Mouse (Mus musculus): Measurements from ENCODE around the gene Col8a2. TPM values are rescaled to one million over a fixed set of nuclear protein-coding genes. Genes with fewer than 3 reads are reported as not detected.

Col8a2 gene
- polyA plus RNA-seq, 1 experiment from 2014 or later: 7.4 TPM

GRCm38 (mm10) chr4:126256967-126257881 is 29.4 kb upstream of the Col8a2 start:
- H3K4me3 ChIP-seq (ENCODE audit: low read depth, low read length): peak overlapping the region; percentile 98
- no peak for ATAC-seq (ENCODE audit: insufficient read depth, low FRiP score, low TSS enrichment)
- H3K9ac ChIP-seq (ENCODE audit: low read length): peak overlapping the region; percentile 97
- H3K27me3 ChIP-seq (ENCODE audit: control insufficient read depth, insufficient read depth, low read length): no peaks in the 10 kb centered on the region
- H3K27ac ChIP-seq (ENCODE audit: low read depth, low read length): peak overlapping the region; percentile 96
- DNase-seq (ENCODE audit: low spot score): peak; percentile 58
- peaks cover 61% of the 10 kb centered on the region for H3K4me1 ChIP-seq (ENCODE audit: control insufficient read depth, insufficient read depth, low read length)
- WGBS: 5% methylated on average over 26 of the region's 26 CpGs
- no peaks in the 10 kb centered on the region for H3K36me3 ChIP-seq (ENCODE audit: control insufficient read depth, insufficient read depth, low read length)
- peak overlapping the region; percentile 96 for H3K4me2 ChIP-seq (ENCODE audit: low read depth)
- no peaks in the 10 kb centered on the region for H3K9me3 ChIP-seq (ENCODE audit: control insufficient read depth, low read length)

- peak overlapping the region; percentile 79 for H3K27ac ChIP-seq (ENCODE audit: low read depth, low read length)
- peaks cover 49% of the 10 kb centered on the region for H3K4me1 ChIP-seq (ENCODE audit: control insufficient read depth, insufficient read depth, low read length)
- DNase-seq (ENCODE audit: low spot score) (no peak), ATAC-seq (ENCODE audit: insufficient read depth, low FRiP score, low TSS enrichment) (no peak)
- H3K4me2 ChIP-seq (ENCODE audit: low read depth): peak overlapping the region; percentile 10; the same call in 1 of the 2 replicates
- no peaks in the 10 kb centered on the region for H3K36me3 ChIP-seq (ENCODE audit: control insufficient read depth, insufficient read depth, low read length)
- 20% methylated on average over 3 of the region's 3 CpGs for WGBS
- H3K27me3 ChIP-seq (ENCODE audit: control insufficient read depth, insufficient read depth, low read length): no peaks in the 10 kb centered on the region
- H3K9me3 ChIP-seq (ENCODE audit: control insufficient read depth, low read length): no peaks in the 10 kb centered on the region
- no peak overlapping the region for H3K4me3 ChIP-seq (ENCODE audit: low read depth, low read length)
- H3K9ac ChIP-seq (ENCODE audit: low read length): no peak overlapping the region; the same call in 1 of the 2 replicates
These were observed 27.5 kb upstream of the Col8a2 start for GRCm38 (mm10) chr4:126259063-126259462.

GRCm38 (mm10) chr4:126259523-126260160 is 27.0 kb upstream of the Col8a2 start:
- Histone ChIP-seq H3K27ac (ENCODE audit: low read depth, low read length) (peak overlapping the region; percentile 79), H3K9ac (ENCODE audit: low read length) (peak overlapping the region; percentile 9; the same call in 1 of the 2 replicates), H3K4me1 (ENCODE audit: control insufficient read depth, insufficient read depth, low read length) (peaks cover 43% of the 10 kb centered on the region), H3K36me3 (ENCODE audit: control insufficient read depth, insufficient read depth, low read length) (no peaks in the 10 kb centered on the region), H3K27me3 (ENCODE audit: control insufficient read depth, insufficient read depth, low read length) (no peaks in the 10 kb centered on the region), H3K9me3 (ENCODE audit: control insufficient read depth, low read length) (no peaks in the 10 kb centered on the region), H3K4me3 (ENCODE audit: low read depth, low read length) (peak overlapping the region; percentile 6; the same call in 1 of the 2 replicates), H3K4me2 (ENCODE audit: low read depth) (peak overlapping the region; percentile 10)
- peak; percentile 78 for DNase-seq (ENCODE audit: low spot score)
- under 1% methylated on average over 15 of the region's 15 CpGs for WGBS
- no peak for ATAC-seq (ENCODE audit: insufficient read depth, low FRiP score, low TSS enrichment)

DNA sequence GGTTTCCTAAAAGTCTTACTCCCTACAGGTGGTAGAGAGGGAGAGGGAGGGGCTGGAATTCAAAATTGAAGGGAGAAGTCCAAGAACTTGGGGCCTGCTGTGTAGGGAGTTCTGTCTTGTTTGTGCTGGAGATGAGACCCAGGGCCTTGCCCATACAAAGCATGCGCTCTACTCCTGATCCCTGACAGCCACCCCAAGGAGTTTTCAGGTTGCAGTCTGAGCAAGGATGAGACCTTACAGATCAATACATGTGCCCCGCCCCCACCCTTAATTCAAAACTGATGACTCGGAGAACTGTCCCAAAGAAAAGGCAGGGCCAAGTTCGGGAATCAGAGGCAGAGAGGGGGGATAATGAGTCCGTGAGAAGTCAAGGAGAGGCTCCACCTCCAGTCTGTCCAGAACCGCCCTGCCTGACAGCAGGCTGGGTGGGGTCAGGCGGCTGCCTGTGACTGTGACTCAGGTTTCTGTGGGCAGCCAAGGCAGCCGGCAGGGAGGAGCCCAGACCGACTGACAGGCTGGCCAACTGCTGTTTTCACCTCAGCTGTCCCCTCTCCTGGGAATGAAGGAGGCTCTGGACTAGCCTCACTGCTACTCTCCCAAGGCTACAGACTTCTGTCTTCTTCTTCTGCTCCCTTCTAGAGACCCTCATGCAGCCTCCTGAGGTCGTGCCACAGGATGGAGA is 25.9 kb upstream of the Col8a2 start:
- peak overlapping the region; percentile 79 for H3K27ac ChIP-seq (ENCODE audit: low read depth, low read length)
- H3K4me3 ChIP-seq (ENCODE audit: low read depth, low read length): no peak overlapping the region
- H3K9me3 ChIP-seq (ENCODE audit: control insufficient read depth, low read length): no peaks in the 10 kb centered on the region
- peak overlapping the region; percentile 10 for H3K4me2 ChIP-seq (ENCODE audit: low read depth)
- H3K27me3 ChIP-seq (ENCODE audit: control insufficient read depth, insufficient read depth, low read length): no peaks in the 10 kb centered on the region
- peak; percentile 66 for DNase-seq (ENCODE audit: low spot score)
- ATAC-seq (ENCODE audit: insufficient read depth, low FRiP score, low TSS enrichment): no peak
- peak overlapping the region; percentile 41 for H3K9ac ChIP-seq (ENCODE audit: low read length)
- WGBS: 8% methylated on average over 10 of the region's 10 CpGs
- peaks cover 43% of the 10 kb centered on the region for H3K4me1 ChIP-seq (ENCODE audit: control insufficient read depth, insufficient read depth, low read length)
- no peaks in the 10 kb centered on the region; the same call in 1 of the 2 replicates for H3K36me3 ChIP-seq (ENCODE audit: control insufficient read depth, insufficient read depth, low read length)

GRCm38 (mm10) chr4:126261266-126261665 is 25.3 kb upstream of the Col8a2 start:
- no peaks in the 10 kb centered on the region for H3K27me3 ChIP-seq (ENCODE audit: control insufficient read depth, insufficient read depth, low read length)
- H3K9me3 ChIP-seq (ENCODE audit: control insufficient read depth, low read length): no peaks in the 10 kb centered on the region
- peak overlapping the region; percentile 79 for H3K27ac ChIP-seq (ENCODE audit: low read depth, low read length)
- DNase-seq (ENCODE audit: low spot score) (no peak), ATAC-seq (ENCODE audit: insufficient read depth, low FRiP score, low TSS enrichment) (no peak)
- no peaks in the 10 kb centered on the region; the same call in 1 of the 2 replicates for H3K36me3 ChIP-seq (ENCODE audit: control insufficient read depth, insufficient read depth, low read length)
- H3K4me3 ChIP-seq (ENCODE audit: low read depth, low read length): no peak overlapping the region
- peak overlapping the region; percentile 10 for H3K4me2 ChIP-seq (ENCODE audit: low read depth)
- 77% methylated on average over 6 of the region's 6 CpGs for WGBS
- H3K9ac ChIP-seq (ENCODE audit: low read length): 0 out of 2 replicates have a peak overlapping the region, but pooled peaks have one; percentile 41
- peaks cover 43% of the 10 kb centered on the region for H3K4me1 ChIP-seq (ENCODE audit: control insufficient read depth, insufficient read depth, low read length)

DNA sequence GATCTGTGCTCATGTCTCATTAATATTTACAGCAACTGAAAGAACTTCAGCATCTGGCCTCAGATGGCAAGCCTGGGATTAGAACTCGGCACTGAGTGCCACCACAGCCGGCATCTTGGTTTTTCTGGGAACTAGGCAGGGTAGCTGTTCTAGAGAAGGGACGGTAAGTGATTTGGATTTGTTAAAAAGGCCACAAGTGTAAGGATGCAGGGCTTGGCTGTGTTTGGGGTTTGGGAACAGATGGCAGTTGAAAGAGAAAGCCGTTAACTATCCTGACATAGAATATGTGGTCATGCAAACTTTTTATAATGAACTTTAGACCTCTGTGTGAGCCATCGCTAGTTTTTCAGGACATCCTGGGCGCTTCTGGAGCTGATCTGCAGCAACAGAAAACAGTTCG is 24.9 kb upstream of the Col8a2 start:
- Histone ChIP-seq H3K4me2 (ENCODE audit: low read depth) (no peak overlapping the region; the same call in 1 of the 2 replicates), H3K9ac (ENCODE audit: low read length) (0 out of 2 replicates have a peak overlapping the region, but pooled peaks have one; percentile 15), H3K36me3 (ENCODE audit: control insufficient read depth, insufficient read depth, low read length) (no peaks in the 10 kb centered on the region; the same call in 1 of the 2 replicates), H3K9me3 (ENCODE audit: control insufficient read depth, low read length) (no peaks in the 10 kb centered on the region), H3K27me3 (ENCODE audit: control insufficient read depth, insufficient read depth, low read length) (no peaks in the 10 kb centered on the region), H3K27ac (ENCODE audit: low read depth, low read length) (no peak overlapping the region), H3K4me3 (ENCODE audit: low read depth, low read length) (no peak overlapping the region), H3K4me1 (ENCODE audit: control insufficient read depth, insufficient read depth, low read length) (peaks cover 43% of the 10 kb centered on the region)
- ATAC-seq (ENCODE audit: insufficient read depth, low FRiP score, low TSS enrichment): no peak
- WGBS: 54% methylated on average over 7 of the region's 7 CpGs
- DNase-seq (ENCODE audit: low spot score): no peak

- peak within 1 kb of the TSS; percentile 79 for H3K27ac ChIP-seq (ENCODE audit: low read depth, low read length)
- H3K9me3 ChIP-seq (ENCODE audit: control insufficient read depth, low read length): no peaks in the 10 kb centered on the region
- H3K4me2 ChIP-seq (ENCODE audit: low read depth): peak within 1 kb of the TSS; percentile 72
- DNase-seq (ENCODE audit: low spot score) (peak; percentile 98), ATAC-seq (ENCODE audit: insufficient read depth, low FRiP score, low TSS enrichment) (peak; percentile 91)
- peak within 1 kb of the TSS; percentile 65 for H3K4me3 ChIP-seq (ENCODE audit: low read depth, low read length)
- under 1% methylated on average over 46 of the region's 46 CpGs for WGBS
- no peaks in the 10 kb centered on the region; the same call in 1 of the 2 replicates for H3K36me3 ChIP-seq (ENCODE audit: control insufficient read depth, insufficient read depth, low read length)
- peaks cover 39% of the 10 kb centered on the region for H3K4me1 ChIP-seq (ENCODE audit: control insufficient read depth, insufficient read depth, low read length)
- H3K27me3 ChIP-seq (ENCODE audit: control insufficient read depth, insufficient read depth, low read length): no peaks in the 10 kb centered on the region
- peak within 1 kb of the TSS; percentile 67 for H3K9ac ChIP-seq (ENCODE audit: low read length)
These were observed 24.3 kb upstream of the Col8a2 start, which contains the start of gene Trappc3 for GRCm38 (mm10) chr4:126262119-126262807. Gene Trappc3, plus strand, starts transcription at chr4:126262325.

GRCm38 (mm10) chr4:126269292-126269691 is 17.3 kb upstream of the Col8a2 start:
- H3K9me3 ChIP-seq (ENCODE audit: control insufficient read depth, low read length): no peaks in the 10 kb centered on the region
- no peak overlapping the region for H3K27ac ChIP-seq (ENCODE audit: low read depth, low read length)
- H3K9ac ChIP-seq (ENCODE audit: low read length): no peak overlapping the region
- WGBS: 78% methylated on average over 3 of the region's 3 CpGs
- H3K4me3 ChIP-seq (ENCODE audit: low read depth, low read length): no peak overlapping the region
- H3K4me1 ChIP-seq (ENCODE audit: control insufficient read depth, insufficient read depth, low read length): no peaks in the 10 kb centered on the region
- H3K4me2 ChIP-seq (ENCODE audit: low read depth): no peak overlapping the region
- ATAC-seq (ENCODE audit: insufficient read depth, low FRiP score, low TSS enrichment) (no peak), DNase-seq (ENCODE audit: low spot score) (no peak)
- no peaks in the 10 kb centered on the region for H3K27me3 ChIP-seq (ENCODE audit: control insufficient read depth, insufficient read depth, low read length)
- peaks cover 5% of the 10 kb centered on the region for H3K36me3 ChIP-seq (ENCODE audit: control insufficient read depth, insufficient read depth, low read length)
